Mouse (Mus musculus) large intestine, adult 2 months (tissue): ENCODE measurements around the gene H2-Q10. TPM values are rescaled to one million over a fixed set of nuclear protein-coding genes. Genes with fewer than 3 reads are reported as not detected.
"Not testable (repeated sequence)": the region's sequence is repeated elsewhere in the genome, so short reads cannot be mapped to it uniquely, and the experiment has no call there.

ENCODE experiments used
- DNase-seq: peaks from one replicate; pipeline ENCODE4 v3.0.0-alpha.2; 2012; ENCODE audit warnings: low read depth, low spot score
- WGBS: fragments of 180-500 bp; shearing (Covaris S2); methylation state at CpG from one replicate; pipeline ENCODE4 v1.1.7; 2018; 5-methylcytosine and 5-hydroxymethylcytosine counted together
- polyA plus RNA-seq: library from polyadenylated mRNA; depleted of rRNA; stranded (reverse); fragments of >200 nt; gene quantifications from 2 replicates; pipeline ENCODE4 v1.2.3, GENCODE M21; 2012; rRNA removed

H2-Q10 gene
- polyA plus RNA-seq: 7.5 and 13.8 TPM in 2 replicates

GRCm38 (mm10) chr17:35469842-35470751, at the start of gene H2-Q10:
TSS of gene H2-Q10 (plus strand) at chr17:35470089.
- DNase-seq: no peak

GRCm38 (mm10) chr17:35420206-35420810, 49.6 kb upstream of the H2-Q10 start:
- DNase-seq: not testable (repeated sequence)
- WGBS: 14% methylated on average over 11 of the region's 11 CpGs

More at GRCm38 (mm10) chr17:35469842-35470751, at the start of gene H2-Q10:
- 1% methylated on average over 80 of the region's 80 CpGs for WGBS

GRCm38 (mm10) chr17:35421331-35421730, 48.6 kb upstream of the H2-Q10 start:
- not testable (repeated sequence) for DNase-seq
- WGBS: 95% methylated on average over 4 of the region's 4 CpGs

- 91% methylated on average over 5 of the region's 5 CpGs for WGBS
- DNase-seq: not testable (repeated sequence)
Measured at GRCm38 (mm10) chr17:35422360-35422759, 47.5 kb upstream of the H2-Q10 start.

GRCm38 (mm10) chr17:35423131-35423810, 46.6 kb upstream of the H2-Q10 start:
- DNase-seq: not testable (repeated sequence)

GRCm38 (mm10) chr17:35424106-35424505, 45.8 kb upstream of the H2-Q10 start:
- DNase-seq: not testable (repeated sequence)
- WGBS: 94% methylated on average over 3 of the region's 3 CpGs

More at GRCm38 (mm10) chr17:35423131-35423810, 46.6 kb upstream of the H2-Q10 start:
- 49% methylated on average over 3 of the region's 3 CpGs for WGBS

- DNase-seq: peak; percentile 27
- 1% methylated on average over 57 of the region's 66 CpGs for WGBS
Measured at GRCm38 (mm10) chr17:35424624-35425416, 45.1 kb upstream of the H2-Q10 start, which contains the start of gene H2-Q6. TSS of gene H2-Q6 (plus strand) at chr17:35424850.

- WGBS: 38% methylated on average over 28 of the region's 28 CpGs
- DNase-seq: not testable (repeated sequence)
Measured at GRCm38 (mm10) chr17:35425474-35425873, 44.4 kb upstream of the H2-Q10 start.

- WGBS: 89% methylated on average over 6 of the region's 6 CpGs
- not testable (repeated sequence) for DNase-seq
Measured at GRCm38 (mm10) chr17:35428883-35429282, 41.0 kb upstream of the H2-Q10 start.

- DNase-seq: not testable (repeated sequence)
- 90% methylated on average over 6 of the region's 6 CpGs for WGBS
Measured at GRCm38 (mm10) chr17:35430671-35431070, 39.2 kb upstream of the H2-Q10 start.

- DNase-seq: not testable (repeated sequence)
- 90% methylated on average over 3 of the region's 3 CpGs for WGBS
Measured at GRCm38 (mm10) chr17:35432167-35432566, 37.7 kb upstream of the H2-Q10 start.

GRCm38 (mm10) chr17:35434836-35435235, 35.1 kb upstream of the H2-Q10 start:
- DNase-seq: not testable (repeated sequence)
- WGBS: 15% methylated on average over 8 of the region's 8 CpGs

GRCm38 (mm10) chr17:35435577-35435976, 34.3 kb upstream of the H2-Q10 start:
- not testable (repeated sequence) for DNase-seq
- 80% methylated on average over 3 of the region's 3 CpGs for WGBS

GRCm38 (mm10) chr17:35437386-35437936, 32.4 kb upstream of the H2-Q10 start:
- DNase-seq: not testable (repeated sequence)
- WGBS: 54% methylated on average over 1 of the region's 1 CpGs

- 84% methylated on average over 3 of the region's 3 CpGs for WGBS
- DNase-seq: not testable (repeated sequence)
Measured at GRCm38 (mm10) chr17:35438395-35438794, 31.5 kb upstream of the H2-Q10 start.

GRCm38 (mm10) chr17:35438885-35439284, 31.0 kb upstream of the H2-Q10 start, which contains the start of gene H2-Q7:
TSS of gene H2-Q7 (plus strand) at chr17:35439155.
- 3% methylated on average over 18 of the region's 18 CpGs for WGBS
- peak; percentile 56 for DNase-seq

GRCm38 (mm10) chr17:35439295-35439747, 30.6 kb upstream of the H2-Q10 start:
- WGBS: 2% methylated on average over 47 of the region's 48 CpGs
- not testable (repeated sequence) for DNase-seq

GRCm38 (mm10) chr17:35439925-35440645, 29.8 kb upstream of the H2-Q10 start:
- WGBS: 60% methylated on average over 27 of the region's 27 CpGs
- not testable (repeated sequence) for DNase-seq
